Mouse (Mus musculus) ES-CJ7 (cell line): ENCODE results near the gene Glis3.
A peak's percentile ranks its signal among the peaks of the same experiment; 100 is the strongest.

Experiments
- DNase-seq: peaks from one replicate; pipeline ENCODE4 v3.0.0; 2011; ENCODE audit warnings: low read depth, low spot score

Gene Glis3

GRCm38 (mm10) chr19:28679776-28680391, at the start of gene Glis3:
Glis3 (minus strand) TSS chr19:28680077.
- DNase-seq = peak; percentile 62

DNA sequence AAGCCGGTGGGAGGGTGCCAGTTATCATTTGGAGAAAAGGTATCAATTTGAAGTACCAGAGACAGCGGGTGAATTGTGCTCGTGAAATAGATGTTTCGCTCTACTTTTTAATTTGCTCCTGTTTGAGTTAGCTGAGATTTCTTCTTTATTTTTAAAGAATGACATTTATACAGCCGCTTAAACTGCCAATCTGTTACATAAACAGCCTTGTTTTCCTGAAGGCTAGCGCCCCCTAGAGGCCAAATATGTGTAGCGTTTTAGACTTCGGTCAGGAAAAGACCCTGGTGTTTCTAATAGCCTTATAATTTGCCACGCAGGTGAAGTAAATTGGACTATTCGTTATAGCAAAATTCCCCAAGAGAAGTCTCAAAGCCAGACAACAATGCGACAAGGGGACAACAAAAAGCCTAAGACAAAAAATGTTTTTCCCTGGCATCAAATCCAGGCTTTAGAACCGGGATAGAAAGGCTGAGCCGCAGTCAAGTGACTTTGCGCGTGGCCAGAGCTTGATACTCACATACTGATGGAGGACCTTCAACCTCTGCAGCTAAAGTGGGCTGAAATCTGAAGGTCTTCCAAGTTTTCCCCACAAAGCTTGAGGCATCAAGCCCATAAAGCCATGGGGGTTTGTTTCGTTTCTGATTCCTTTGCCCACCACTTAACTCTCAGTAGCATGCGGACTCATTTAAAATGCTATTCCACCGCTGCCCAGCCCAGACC, 46.4 kb upstream of the Glis3 start:
- peak; percentile 66 for DNase-seq

DNA sequence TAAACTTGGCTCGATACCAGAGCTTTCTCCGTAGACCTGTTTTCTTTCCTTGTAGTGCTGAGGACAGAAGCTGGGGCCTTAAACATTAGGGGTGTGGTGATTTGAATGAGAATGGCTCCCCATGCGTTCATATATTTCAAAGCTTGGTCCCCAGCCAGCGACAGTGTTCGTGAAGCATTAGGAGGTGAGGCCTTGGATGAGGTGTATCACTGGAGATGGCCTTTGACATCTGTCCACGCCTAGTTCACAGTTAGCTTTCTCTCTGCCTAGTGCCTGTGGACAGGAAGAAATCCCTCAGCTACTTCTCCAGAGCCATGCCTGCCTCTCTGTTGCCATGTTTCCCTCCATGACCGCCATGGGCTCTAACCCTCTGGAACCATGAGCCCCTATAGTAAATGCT, 44.8 kb upstream of the Glis3 start:
- DNase-seq = no peak

- no peak for DNase-seq
These were observed 42.7 kb upstream of the Glis3 start for GRCm38 (mm10) chr19:28722626-28723025.

DNA sequence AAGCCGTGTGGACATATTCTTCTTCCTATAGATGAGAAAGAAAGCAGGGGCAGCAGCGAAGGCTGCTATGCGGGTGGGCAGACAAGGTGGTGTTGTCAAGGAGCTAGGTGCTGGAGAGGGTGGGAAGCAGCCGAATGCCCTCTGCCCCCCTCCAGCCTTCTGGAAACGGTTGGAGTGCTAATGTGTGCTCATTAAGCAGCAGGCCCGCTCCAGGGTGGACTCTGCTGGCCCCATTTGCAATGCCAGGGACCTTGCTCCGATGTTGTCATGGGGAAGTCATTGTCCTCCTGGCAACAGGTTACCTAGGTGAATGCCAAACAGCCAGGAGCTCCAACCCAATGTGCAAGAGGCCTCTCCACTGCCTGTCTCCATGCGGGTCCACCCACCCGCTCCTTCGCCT, 42.0 kb upstream of the Glis3 start:
- no peak for DNase-seq

DNA sequence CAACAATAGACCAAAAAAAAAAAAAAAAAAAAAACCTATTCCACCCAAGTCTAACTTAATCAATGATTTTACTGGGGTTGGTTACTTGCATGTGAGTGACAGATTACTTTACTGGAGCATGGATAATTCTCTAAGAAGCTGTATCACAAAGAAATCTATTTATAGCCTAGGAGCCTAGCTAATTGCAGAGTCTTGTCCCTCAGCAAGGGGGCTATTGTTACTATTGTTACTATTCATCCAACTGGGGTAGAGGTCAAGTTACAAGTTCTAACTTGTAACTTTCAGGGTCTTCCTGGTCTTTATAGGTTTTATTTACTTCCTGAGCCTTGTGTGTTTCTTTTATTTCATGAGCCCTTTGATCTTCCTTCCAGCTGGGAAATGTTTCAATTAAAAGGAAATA, 40.1 kb upstream of the Glis3 start:
- peak; percentile 55 for DNase-seq

DNA sequence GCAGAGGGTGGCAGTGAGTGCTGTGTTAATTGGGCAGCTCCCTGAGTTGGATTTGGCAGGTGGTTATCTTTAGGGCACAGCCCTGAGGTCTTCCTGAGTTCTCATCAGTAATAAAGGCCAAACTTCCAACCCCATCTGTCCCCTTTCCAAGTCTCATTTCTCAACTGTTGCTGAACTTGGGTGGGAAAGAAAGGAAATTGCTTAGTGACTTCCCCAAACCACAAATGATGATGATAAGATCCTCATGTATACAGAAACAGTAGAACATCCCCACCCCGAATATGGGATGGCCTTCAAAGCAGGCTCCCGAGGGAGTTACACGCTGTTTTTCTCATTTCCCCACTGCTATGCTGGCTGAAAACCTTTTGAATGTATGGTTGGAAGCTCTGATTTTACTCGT, 34.8 kb upstream of the Glis3 start:
- DNase-seq = no peak

DNA sequence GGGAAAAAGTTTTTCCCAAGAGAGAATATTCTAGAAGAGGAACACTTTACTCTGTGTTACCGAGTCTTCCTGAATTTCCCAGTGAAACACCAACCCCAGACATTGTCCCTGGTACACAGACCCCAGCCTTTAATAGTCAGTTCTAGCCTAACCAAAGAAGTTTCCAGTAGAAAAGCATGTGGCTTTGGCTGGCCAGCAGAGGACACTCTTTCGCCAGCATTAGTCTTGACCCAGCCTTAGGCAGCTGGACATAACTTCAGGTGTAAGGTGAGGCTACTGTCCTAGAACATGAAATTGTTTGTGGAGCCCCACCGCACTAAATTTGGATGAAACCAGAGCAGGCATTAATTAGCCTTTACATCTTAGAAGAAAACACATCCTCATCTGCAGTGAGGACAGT, 17.8 kb upstream of the Glis3 start:
- DNase-seq = no peak

- no peak for DNase-seq
These were observed 6.5 kb upstream of the Glis3 start for GRCm38 (mm10) chr19:28686398-28686797.

- DNase-seq = no peak
These were observed 5.6 kb upstream of the Glis3 start for GRCm38 (mm10) chr19:28685484-28685883.

DNA sequence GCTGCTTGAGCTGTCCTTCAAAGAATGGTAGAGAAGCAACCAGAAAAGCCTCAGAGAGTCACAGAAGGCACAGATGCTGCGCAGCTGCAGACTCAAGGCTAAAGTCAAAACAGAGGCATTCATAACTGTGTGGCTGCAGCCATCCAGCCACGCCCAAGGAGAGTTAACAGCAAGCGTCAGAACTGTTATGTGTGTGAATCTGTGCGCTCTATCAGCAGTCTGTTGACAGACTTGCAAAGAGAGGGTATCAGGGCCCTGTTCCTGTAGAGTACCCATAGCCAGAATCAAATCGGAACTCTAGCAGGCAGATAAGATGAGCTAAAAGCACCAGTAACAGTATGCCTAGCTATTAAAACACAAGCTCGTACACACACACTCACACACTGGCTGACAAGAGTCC, 4.5 kb upstream of the Glis3 start:
- DNase-seq = no peak

DNA sequence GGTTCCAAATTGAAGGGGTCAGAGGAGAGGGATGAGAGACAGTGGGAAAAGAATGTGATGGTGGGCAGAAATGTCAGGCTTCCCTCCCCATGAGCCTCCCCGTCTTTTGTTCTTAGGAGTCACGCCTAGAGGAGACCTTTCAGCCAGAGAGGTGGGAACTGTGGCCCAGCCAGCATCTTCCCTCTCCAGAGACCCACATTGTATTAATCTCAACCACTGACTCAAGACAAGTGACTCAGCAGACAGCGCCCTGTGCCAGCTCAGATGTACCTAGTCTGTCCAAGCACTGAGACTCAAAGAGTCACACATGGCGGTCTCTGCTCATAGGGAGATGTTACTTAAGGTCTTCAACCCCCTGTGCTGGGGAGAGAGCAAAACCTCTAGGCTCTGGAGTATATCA, 3.5 kb upstream of the Glis3 start:
- DNase-seq = no peak

DNA sequence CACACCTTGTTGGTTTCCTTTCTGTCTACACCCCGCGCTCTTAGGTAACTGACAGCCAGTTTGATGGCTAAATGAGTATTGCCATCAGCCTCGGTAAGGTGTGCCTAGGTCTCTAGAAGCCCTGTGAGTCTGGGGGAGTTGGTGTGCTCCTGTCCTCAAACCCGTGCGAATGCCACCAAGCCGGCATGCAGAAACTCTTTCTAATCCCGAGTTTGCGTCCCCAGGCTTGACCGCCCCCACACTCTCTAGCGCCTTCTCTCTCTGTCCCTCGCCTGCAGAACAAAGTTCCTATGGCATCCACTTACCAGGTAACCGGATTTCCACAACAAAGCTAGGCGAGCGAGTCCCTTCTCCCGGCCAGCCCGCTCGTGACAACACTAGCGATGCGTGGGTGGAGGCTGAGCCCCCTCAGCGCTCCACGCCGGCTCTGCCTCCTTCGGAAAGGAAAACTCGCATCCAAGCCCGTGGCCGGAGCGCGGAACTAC, 544 bp downstream of the Glis3 start:
- DNase-seq = peak; percentile 10

DNA sequence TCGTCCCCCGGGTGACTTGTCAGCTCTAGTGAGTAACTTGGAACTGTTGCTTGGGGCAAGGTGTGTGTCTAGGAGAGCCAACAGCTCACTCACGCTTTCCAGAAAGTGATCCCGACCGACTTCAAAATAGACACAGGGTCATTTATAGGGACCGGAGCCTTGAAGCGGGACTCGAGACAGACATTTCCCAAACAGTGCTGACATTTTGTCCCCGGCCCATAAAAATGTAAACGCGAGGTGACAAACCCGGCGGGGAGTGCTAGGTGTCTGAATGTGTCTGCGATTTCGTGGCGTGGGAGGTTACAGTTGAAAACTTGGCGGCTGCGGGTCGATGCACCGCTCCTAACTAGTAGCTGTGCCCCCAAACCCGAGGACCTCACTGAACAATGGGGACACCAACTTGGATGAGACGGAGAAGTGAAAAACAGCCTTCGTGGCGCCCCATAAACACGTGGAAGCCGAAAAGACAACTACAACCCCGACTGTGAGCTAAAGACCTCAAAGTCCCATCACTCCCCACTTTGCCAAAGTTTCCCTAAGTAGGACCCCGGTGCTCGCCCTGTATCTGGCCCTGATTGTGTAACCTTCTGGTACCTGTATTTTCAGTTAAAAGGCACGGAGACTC, 1.1 kb downstream of the Glis3 start:
- peak; percentile 17 for DNase-seq

DNA sequence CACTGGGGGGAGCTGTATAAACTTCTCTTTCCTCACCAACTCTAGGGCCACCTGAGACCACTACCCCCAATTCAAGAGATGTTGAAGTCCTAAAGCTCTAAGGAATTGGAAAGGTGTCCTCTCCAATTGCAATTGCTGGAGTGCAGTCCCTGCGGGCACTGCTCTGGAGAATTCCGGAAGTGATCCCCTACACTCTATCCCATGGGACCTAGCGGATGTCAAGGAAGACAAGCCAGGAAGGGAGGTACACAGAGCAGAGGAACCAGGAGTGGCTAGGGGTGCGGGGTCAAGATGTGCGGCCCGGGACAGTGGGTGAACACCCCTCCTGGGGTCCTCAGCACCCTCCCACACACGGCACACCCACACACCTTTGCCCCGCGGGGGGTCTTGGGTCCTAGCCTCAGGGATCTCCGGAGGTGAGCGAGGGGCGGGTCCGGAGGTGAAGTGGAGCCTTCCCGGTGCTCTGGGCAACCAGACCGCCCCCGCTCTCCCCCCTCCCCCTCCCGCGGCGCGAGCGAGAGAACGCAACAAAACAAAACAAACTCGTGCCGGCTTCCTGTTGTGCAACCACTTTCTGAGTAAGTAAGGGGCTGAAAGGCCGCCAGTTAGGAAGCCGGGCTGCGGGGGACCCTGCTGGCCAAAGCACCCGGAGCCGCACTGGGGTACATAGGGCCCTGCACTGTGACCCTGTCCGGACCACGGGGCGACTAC, 2.0 kb downstream of the Glis3 start:
- DNase-seq = peak; percentile 50

DNA sequence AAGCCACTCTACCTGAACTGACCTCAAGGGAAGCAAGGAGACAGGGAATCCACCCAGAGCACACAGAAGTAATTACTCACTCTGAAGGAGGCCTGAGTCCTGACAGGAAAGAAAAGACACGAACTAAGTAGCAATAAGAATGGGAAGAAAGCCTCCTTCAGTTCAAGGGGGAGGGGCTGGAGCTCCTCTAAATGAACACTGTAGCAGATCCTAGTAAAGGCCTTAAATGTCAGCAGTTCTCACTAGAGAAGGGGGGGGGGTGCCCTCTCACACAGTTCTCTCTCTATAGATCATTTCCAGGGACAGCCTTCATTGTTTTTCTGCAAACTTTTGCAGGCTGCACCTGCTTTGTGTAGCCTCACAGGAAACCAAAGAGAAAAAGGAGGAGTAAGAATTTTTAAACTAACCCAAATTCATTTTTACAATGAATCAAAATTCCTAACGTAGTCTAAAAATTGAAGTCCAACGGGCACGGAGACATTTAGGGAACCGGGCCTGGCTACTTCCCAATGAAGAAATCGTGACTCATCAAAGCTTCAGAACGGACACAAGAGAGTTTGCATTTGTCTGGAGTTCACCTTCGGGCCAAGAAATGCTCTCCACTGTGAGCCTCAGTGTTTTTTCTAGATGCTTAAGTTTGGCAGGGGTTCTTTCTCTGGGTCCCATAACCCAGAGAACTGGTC, 2.7 kb downstream of the Glis3 start:
- no peak for DNase-seq

- no peak for DNase-seq
These were observed 16.1 kb downstream of the Glis3 start for GRCm38 (mm10) chr19:28663781-28664180.

GRCm38 (mm10) chr19:28663148-28663547, 16.7 kb downstream of the Glis3 start:
- no peak for DNase-seq

GRCm38 (mm10) chr19:28662474-28662873, 17.4 kb downstream of the Glis3 start:
- DNase-seq = no peak

DNA sequence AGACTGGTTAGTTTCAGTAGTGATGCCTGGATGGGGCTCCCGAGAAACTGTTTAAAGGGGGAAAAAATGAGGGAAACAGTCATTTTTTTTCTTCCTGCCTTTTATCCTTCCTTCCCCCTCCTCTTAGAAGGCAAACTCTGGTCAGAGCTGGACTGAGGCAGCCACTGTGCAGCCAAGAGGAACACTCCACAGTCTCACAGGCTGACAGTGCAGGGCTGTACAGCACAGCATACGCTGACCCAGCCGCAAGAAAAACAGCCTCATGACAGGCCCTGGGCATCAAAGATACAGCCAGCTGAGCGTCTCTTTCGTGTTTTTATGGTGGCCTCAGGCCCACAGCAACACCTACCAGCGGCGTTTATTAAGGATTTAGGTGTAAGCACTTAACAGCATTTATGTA, 19.0 kb downstream of the Glis3 start:
- DNase-seq = no peak

DNA sequence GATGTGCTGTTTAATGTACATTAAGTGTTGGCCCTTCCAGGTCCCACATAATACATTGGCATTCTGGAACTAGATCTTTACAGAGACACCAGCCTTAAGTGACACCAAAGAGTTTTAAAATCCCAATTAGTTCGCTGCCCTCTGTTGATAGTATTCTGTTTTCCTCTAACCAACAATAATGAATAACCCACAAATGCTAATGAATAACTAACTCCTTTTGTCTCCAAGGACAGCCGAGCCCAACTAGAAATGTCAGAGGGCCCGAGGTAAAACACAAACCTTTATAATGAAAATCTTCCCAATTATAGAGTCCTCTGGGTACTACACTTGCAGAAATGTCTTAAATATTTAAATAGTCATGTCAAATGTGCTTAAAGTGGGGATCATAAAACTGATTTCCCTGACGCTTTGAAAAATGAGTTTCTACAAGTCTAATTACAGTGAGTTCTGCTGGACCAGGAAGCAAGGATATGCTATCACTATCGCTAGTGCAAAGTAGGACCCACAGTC, 22.1 kb downstream of the Glis3 start:
- no peak for DNase-seq

DNA sequence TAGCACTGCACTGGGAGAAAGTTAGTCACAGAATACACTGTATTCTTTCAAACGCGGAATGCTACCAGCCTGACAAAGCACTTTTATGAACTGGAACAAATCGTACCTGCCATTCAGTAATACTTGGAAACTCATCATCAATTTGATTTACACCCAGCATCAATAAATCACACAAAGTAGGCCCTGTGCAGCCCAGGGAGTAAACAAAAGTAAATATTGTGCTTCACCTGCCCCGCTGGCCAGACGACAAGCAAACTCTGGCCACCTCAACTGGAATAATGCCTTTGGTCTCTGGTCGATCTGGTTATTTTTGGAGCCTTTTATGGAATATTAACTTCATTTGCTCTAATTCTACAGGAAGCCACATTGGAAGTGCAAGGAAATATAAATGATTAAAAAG, 23.0 kb downstream of the Glis3 start:
- no peak for DNase-seq
